Mouse (Mus musculus): ENCODE measurements around the gene Zfp986. TPM values are rescaled to one million over a fixed set of nuclear protein-coding genes. Genes with fewer than 3 reads are reported as not detected.
"Not testable (repeated sequence)": the region's sequence is repeated elsewhere in the genome, so short reads cannot be mapped to it uniquely, and the experiment has no call there.

Gene Zfp986
- total RNA-seq (2021), result under 1 TPM in 1 of 2 experiments, not detected in 1; 0.76 TPM
- long read RNA-seq, experiment 1, result 0 reads
- long read RNA-seq, experiment 2, result 0 reads

- not testable (repeated sequence) for DNase-seq (ENCODE audit: low spot score in 2 of 2)
Observed at GRCm38 (mm10) chr4:145868494-145868893, at the start of gene Zfp986. Gene Zfp986, plus strand, starts transcription at chr4:145868794.

- not testable (repeated sequence) for DNase-seq (ENCODE audit: low spot score in 2 of 2)
Observed at GRCm38 (mm10) chr4:145819946-145820345, 48.6 kb upstream of the Zfp986 start.

GRCm38 (mm10) chr4:145825606-145826005, 43.0 kb upstream of the Zfp986 start:
- not testable (repeated sequence) for DNase-seq (ENCODE audit: low spot score in 2 of 2)

GRCm38 (mm10) chr4:145831328-145832062, 37.1 kb upstream of the Zfp986 start:
- DNase-seq (ENCODE audit: low spot score in 2 of 2), result not testable (repeated sequence)

- DNase-seq (ENCODE audit: low spot score in 2 of 2), result not testable (repeated sequence)
Observed at GRCm38 (mm10) chr4:145836300-145836862, 32.2 kb upstream of the Zfp986 start.

GRCm38 (mm10) chr4:145836863-145837440, 31.6 kb upstream of the Zfp986 start:
- DNase-seq (ENCODE audit: low spot score in 2 of 2), result not testable (repeated sequence)

GRCm38 (mm10) chr4:145846793-145847192, 21.8 kb upstream of the Zfp986 start:
- DNase-seq (ENCODE audit: low spot score in 2 of 2), result not testable (repeated sequence)

- DNase-seq (ENCODE audit: low spot score in 2 of 2), result not testable (repeated sequence)
Observed at GRCm38 (mm10) chr4:145848183-145848890, 20.3 kb upstream of the Zfp986 start.

GRCm38 (mm10) chr4:145848891-145849214, 19.7 kb upstream of the Zfp986 start:
- not testable (repeated sequence) for DNase-seq (ENCODE audit: low spot score in 2 of 2)

GRCm38 (mm10) chr4:145851421-145851820, 17.2 kb upstream of the Zfp986 start:
- not testable (repeated sequence) for DNase-seq (ENCODE audit: low spot score in 2 of 2)

- DNase-seq (ENCODE audit: low spot score in 2 of 2), result not testable (repeated sequence)
Observed at GRCm38 (mm10) chr4:145863872-145864271, 4.7 kb upstream of the Zfp986 start.

Other genes with a start within 250 kb of the Zfp986 start
- gene Zfp980, start 198.1 kb upstream of the Zfp986 start, total RNA-seq (2021), result under 1 TPM in 1 of 2 experiments, not detected in 1; 0.21 TPM
- gene Zfp987, start 228.5 kb downstream of the Zfp986 start, total RNA-seq (2021), result not detected

Data from layer of hippocampus, postnatal 14 days (tissue).